Mouse (Mus musculus) heart, postnatal 0 days (tissue): ENCODE measurements around the gene Gm28042. TPM values are rescaled to one million over a fixed set of nuclear protein-coding genes. Genes with fewer than 3 reads are reported as not detected.

Experiments used
- ATAC-seq: fragments of 200-750 bp; cut with Nextera tagmentation; 2 replicates; pipeline ENCODE4 v1.8.0; 2017; ENCODE audit warnings: low read depth, moderate number of reproducible peaks, moderate library complexity; ENCODE audit not compliant: insufficient read depth
- DNase-seq: peaks from one replicate; pipeline ENCODE4 v3.0.0-alpha.2; 2016; ENCODE audit warnings: low spot score
- H3K27ac ChIP-seq: fragments of 300-500 bp; sonication (generic); 2 replicates; pipeline ENCODE4 v1.5.1; 2014; ENCODE audit warnings: low read depth, mild to moderate bottlenecking
- H3K27me3 ChIP-seq: fragments of 300-500 bp; sonication (generic); 2 replicates; pipeline ENCODE4 v1.6.1; 2014; ENCODE audit warnings: low read length, mixed read lengths; ENCODE audit not compliant: control insufficient read depth, insufficient read depth
- H3K36me3 ChIP-seq: fragments of 300-500 bp; sonication (generic); replicated peaks from 2 replicates; pipeline ENCODE4 v1.6.1; 2014; ENCODE audit warnings: low read length, mixed read lengths; ENCODE audit not compliant: control insufficient read depth, insufficient read depth
- H3K4me1 ChIP-seq: fragments of 300-500 bp; sonication (generic); 2 replicates; pipeline ENCODE4 v1.6.1; 2014; ENCODE audit warnings: antibody characterized with exemption; ENCODE audit not compliant: control insufficient read depth, insufficient read depth
- H3K4me2 ChIP-seq: fragments of 300-500 bp; sonication (generic); 2 replicates; pipeline ENCODE4 v1.6.1; 2014; ENCODE audit warnings: low read depth, mild to moderate bottlenecking, low read length, moderate library complexity
- H3K4me3 ChIP-seq: fragments of 300-500 bp; sonication (generic); 2 replicates; pipeline ENCODE4 v1.5.1; 2014; ENCODE audit warnings: low read depth, low read length
- H3K9ac ChIP-seq: fragments of 300-500 bp; sonication (generic); replicated peaks from 2 replicates; pipeline ENCODE4 v1.6.1; 2014; ENCODE audit warnings: low read depth, low read length, mixed read lengths
- H3K9me3 ChIP-seq: fragments of 300-500 bp; sonication (generic); replicated peaks from 2 replicates; pipeline ENCODE4 v1.6.1; 2016; ENCODE audit warnings: low read length; ENCODE audit not compliant: control insufficient read depth
- CTCF ChIP-seq: IDR thresholded peaks from 2 replicates; pipeline ENCODE4 v1.5.1; 2016; ENCODE audit warnings: antibody characterized with exemption, control low read depth, low read depth
- EP300 ChIP-seq: IDR thresholded peaks from 2 replicates; pipeline ENCODE4 v1.6.1; 2016; ENCODE audit warnings: antibody characterized with exemption, low read depth
- WGBS: fragments of 180-500 bp; shearing (Covaris S2); extraction: QIAGEN DNeasy Blood & Tissue Kit; methylation state at CpG from one replicate; pipeline ENCODE4 v1.1.7; 2014; 5-methylcytosine and 5-hydroxymethylcytosine counted together
- polyA plus RNA-seq: library from polyadenylated mRNA; unstranded; fragments of >200 nt; fragmentation: Nextera tagmentation; extraction: Ambion mirVana; gene quantifications from 2 replicates; pipeline ENCODE4 v1.2.1, GENCODE M21; 2015
- total RNA-seq: library from RNA; depleted of rRNA; stranded (reverse); fragments of >200 nt; gene quantifications from 2 replicates; pipeline ENCODE4 v1.2.3, GENCODE M21; 2014; ENCODE audit warnings: low replicate concordance

The Gm28042 gene
- total and polyA plus RNA-seq, 2 experiments from 2014 or later: 1.4 to 18.7 TPM

DNA sequence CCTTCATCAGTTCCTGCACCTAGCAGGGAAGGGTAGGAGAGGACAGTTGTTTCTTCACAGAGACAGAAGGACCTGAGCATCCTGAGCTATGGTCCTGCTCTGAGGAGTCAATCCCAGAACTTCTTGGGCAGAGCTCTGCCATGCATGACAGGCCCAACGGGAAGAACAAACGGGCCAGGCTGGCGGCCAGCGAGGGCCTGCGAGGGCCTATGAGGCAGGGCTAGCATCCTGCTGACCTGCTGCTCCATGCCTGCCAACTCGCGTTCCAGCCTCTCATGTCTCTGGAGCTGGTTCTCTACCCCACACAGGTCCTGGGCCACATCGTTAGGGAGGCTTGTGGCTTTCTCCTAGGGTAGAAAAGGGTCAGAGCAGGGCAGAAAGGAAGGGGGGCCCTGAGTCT, 35.0 kb downstream of the Gm28042 start:
- Histone ChIP-seq H3K9me3 (no peaks in the 10 kb centered on the region), H3K4me1 (no peaks in the 10 kb centered on the region; the same call in 1 of the 2 replicates)
- no peak for ATAC-seq

DNA sequence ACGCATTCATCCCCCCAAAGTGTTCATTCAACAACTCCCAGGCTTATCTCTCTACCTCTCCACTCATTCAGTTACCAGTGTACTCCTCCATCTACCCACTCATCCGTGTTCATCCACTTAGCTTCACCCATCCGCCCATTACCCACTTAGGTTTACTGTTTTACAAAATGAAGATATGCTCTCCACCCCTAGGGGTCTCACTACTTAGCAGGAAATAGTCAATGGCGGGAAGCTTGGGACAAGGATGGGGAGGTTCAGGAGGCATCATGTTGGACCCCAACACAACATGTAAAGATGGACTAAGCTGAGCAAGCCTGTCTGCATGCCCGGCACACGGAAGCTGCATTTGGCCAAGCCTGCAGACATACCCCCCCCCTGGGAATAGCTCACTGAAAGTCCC, 37.3 kb downstream of the Gm28042 start:
- no peaks in the 10 kb centered on the region for H3K36me3 ChIP-seq
- ATAC-seq: no peak
- peaks cover 3% of the 10 kb centered on the region; the same call in 1 of the 2 replicates for H3K27me3 ChIP-seq
- no peak overlapping the region for H3K4me2 ChIP-seq
- H3K9me3 ChIP-seq: no peaks in the 10 kb centered on the region
- WGBS: 74% methylated on average over 6 of the region's 6 CpGs
- TF ChIP-seq CTCF (peak; percentile 28), EP300 (no peak)
- H3K9ac ChIP-seq: no peak overlapping the region
- H3K4me1 ChIP-seq: no peaks in the 10 kb centered on the region; the same call in 1 of the 2 replicates
- no peak for DNase-seq
- no peak overlapping the region for H3K4me3 ChIP-seq
- no peak overlapping the region for H3K27ac ChIP-seq

More for the DNA sequence above, 35.0 kb downstream of the Gm28042 start:
- Histone ChIP-seq H3K27ac (no peak overlapping the region), H3K27me3 (peaks cover 3% of the 10 kb centered on the region; the same call in 1 of the 2 replicates), H3K9ac (no peak overlapping the region), H3K4me2 (no peak overlapping the region), H3K36me3 (no peaks in the 10 kb centered on the region), H3K4me3 (no peak overlapping the region)
- TF ChIP-seq CTCF: no peak
- no peak for TF ChIP-seq EP300
- WGBS: 81% methylated on average over 8 of the region's 8 CpGs
- no peak for DNase-seq

- WGBS: 85% methylated on average over 10 of the region's 10 CpGs
- Histone ChIP-seq H3K36me3 (no peaks in the 10 kb centered on the region), H3K9me3 (no peaks in the 10 kb centered on the region), H3K27me3 (peaks cover 3% of the 10 kb centered on the region; the same call in 1 of the 2 replicates), H3K27ac (no peak overlapping the region), H3K9ac (no peak overlapping the region), H3K4me1 (no peaks in the 10 kb centered on the region; the same call in 1 of the 2 replicates), H3K4me2 (no peak overlapping the region), H3K4me3 (no peak overlapping the region)
- no peak for TF ChIP-seq CTCF
- TF ChIP-seq EP300: no peak
- no peak for ATAC-seq
- DNase-seq: no peak
These were observed 38.0 kb downstream of the Gm28042 start for GRCm38 (mm10) chr2:120065243-120065642.

- H3K27ac ChIP-seq: no peak overlapping the region
- H3K9ac ChIP-seq: no peak overlapping the region
- no peak for TF ChIP-seq EP300
- no peak for TF ChIP-seq CTCF
- ATAC-seq (peak; percentile 21; the same call in 1 of the 2 replicates), DNase-seq (no peak)
- H3K4me1 ChIP-seq: no peaks in the 10 kb centered on the region; the same call in 1 of the 2 replicates
- 40% methylated on average over 3 of the region's 3 CpGs for WGBS
- H3K4me3 ChIP-seq: no peak overlapping the region
- H3K4me2 ChIP-seq: no peak overlapping the region
- no peaks in the 10 kb centered on the region for H3K9me3 ChIP-seq
- no peaks in the 10 kb centered on the region for H3K36me3 ChIP-seq
- H3K27me3 ChIP-seq: peaks cover 3% of the 10 kb centered on the region; the same call in 1 of the 2 replicates
These were observed 38.9 kb downstream of the Gm28042 start for GRCm38 (mm10) chr2:120066224-120066623.

DNA sequence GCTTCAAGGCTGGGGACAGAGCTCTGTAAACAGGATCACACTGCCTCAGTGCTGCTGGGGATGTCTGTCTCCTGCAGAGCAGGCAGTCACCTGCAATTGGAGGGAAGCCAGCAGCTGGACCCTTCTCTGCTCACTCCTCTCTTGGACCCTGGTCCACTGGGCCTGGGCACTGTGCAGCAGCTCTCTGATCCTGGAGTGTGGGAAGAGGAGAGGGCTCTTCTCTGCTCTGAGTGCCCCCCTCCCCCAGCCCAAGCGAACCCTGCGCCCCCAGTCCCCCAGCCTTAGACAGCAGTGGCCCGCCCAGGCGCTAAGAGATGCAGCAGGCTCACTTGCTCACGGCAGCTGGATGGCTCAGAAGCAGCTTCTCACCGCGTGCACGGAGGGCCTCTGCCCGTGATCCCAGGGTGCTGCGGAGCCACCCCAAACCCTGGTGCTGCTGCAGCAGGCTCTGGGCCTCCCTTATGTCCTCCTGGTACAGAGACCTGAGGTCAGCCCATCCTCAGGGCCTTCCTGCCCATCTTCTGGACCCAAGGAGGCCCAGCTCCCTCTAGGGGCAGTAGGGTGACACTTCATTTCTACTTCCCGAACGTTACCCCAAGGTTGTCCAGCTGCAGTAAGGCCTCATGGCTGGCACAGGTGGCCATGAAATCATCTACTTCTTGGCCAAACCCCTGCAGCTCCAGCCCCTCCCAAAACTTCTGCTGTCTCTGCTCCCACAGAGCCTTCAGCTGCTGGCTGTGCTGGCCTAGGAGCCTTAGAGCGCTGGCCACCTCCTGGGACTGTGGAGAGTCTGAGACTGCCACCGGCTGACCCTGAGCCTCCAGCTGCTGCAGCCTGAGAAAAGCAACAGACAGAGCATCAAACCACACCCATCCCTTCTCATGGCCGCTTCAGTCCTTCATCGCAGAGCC, 41.5 kb downstream of the Gm28042 start:
- Histone ChIP-seq H3K4me3 (no peak overlapping the region), H3K27me3 (peaks cover 3% of the 10 kb centered on the region; the same call in 1 of the 2 replicates), H3K9ac (no peak overlapping the region), H3K27ac (no peak overlapping the region), H3K36me3 (no peaks in the 10 kb centered on the region), H3K4me2 (no peak overlapping the region), H3K4me1 (no peaks in the 10 kb centered on the region; the same call in 1 of the 2 replicates), H3K9me3 (no peaks in the 10 kb centered on the region)
- DNase-seq: no peak
- peak; percentile 38; the same call in 1 of the 2 replicates for ATAC-seq
- TF ChIP-seq EP300 (no peak), CTCF (peak; percentile 81)
- 46% methylated on average over 16 of the region's 16 CpGs for WGBS
